Mouse (Mus musculus) left cerebral cortex, postnatal 4 days (tissue): Measurements from ENCODE around the gene Fahd1. TPM values are rescaled to one million over a fixed set of nuclear protein-coding genes. Genes with fewer than 3 reads are reported as not detected.

Source experiments
- DNase-seq: peaks from one replicate; pipeline ENCODE4 v3.0.0-alpha.2; 2022
- intact Hi-C: fragments of 180-260 bp; cut with DNase I; formaldehyde crosslinking; loops from one replicate; pipeline ENCODE4 v1.15.1; 2025
- total RNA-seq, 2 experiments: library from RNA; stranded (reverse); gene quantifications; 2 replicates each; pipeline ENCODE4 v1.2.3; 2021

The Fahd1 gene
- total RNA-seq, 2 experiments from 2014 or later, result 13.1 to 13.8 TPM

GRCm38 (mm10) chr17:24848600-24849031 is 1.5 kb downstream of the Fahd1 start:
- intact Hi-C loops, result no loop called here
- DNase-seq, result no peak

GRCm38 (mm10) chr17:24847386-24847785 is 2.8 kb downstream of the Fahd1 start:
- no peak for DNase-seq
- intact Hi-C loops, result no loop called here

DNA sequence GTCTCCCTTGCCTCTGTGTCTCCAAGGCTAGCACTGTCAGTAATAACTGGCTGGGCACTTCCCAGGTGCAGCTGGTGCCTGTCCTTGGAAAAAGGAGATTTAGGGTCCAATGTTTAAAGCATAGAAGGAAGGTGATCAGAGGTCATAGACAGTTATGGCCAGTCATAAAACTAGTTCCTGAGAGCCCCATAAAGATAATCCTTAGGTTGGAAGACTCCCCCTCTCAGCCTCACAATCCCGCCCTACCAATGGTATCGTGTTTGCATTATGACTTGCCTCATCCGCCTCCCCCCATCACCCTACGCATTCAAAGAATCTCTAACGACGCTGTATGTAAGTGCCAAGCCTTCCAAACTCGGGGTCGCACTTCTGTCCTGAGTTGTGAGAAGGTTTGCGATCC is 5.6 kb downstream of the Fahd1 start:
- intact Hi-C loops, result no loop called here
- no peak for DNase-seq

GRCm38 (mm10) chr17:24842631-24843030 is 7.5 kb downstream of the Fahd1 start:
- intact Hi-C loops, result no loop called here
- no peak for DNase-seq

DNA sequence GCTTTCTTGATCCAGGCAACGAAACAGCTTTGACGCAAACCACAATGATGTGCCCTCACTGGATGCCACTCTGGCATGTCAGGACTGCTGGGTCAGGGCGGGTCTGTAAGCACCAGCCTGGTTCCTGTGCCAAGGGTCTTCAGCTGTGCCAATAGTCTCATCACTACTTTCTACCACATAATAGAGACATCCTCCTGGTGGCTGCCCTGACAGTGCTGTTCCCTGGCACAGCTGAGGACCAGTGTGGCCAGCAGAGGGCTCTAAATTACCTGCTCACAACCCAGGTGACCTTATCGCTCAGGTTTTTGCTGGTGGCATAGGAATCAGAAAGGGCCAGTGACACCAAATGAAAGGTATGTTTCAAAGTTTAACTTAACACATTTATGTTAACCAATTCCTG is 9.0 kb downstream of the Fahd1 start:
- no peak for DNase-seq
- intact Hi-C loops, result no loop called here

- intact Hi-C loops, result no loop called here
- no peak for DNase-seq
These were observed 9.8 kb downstream of the Fahd1 start for GRCm38 (mm10) chr17:24840341-24840740.

DNA sequence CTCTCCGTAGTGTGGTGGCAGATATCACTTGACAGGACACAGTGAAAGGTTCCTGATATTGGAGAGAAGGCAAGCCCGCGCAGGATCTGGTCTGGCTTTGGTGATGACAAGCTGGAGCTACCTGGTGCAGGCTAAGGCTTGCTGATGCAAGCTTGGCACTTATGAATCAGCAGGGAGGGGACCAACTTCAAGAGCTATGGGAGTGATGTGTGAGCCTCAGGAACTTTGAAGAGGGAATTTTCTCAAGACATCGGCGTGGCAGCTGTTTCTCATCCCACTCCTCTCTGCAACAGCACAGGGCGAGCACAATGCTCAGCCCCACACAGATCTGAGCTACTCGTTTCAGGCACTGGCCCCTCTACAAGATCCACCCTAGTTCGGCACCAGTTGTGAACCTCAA is 10.3 kb downstream of the Fahd1 start, which contains the start of gene Hagh:
Gene Hagh (plus strand): TSS at position 302 of the 400 bp plus-strand sequence.
- intact Hi-C loops, result no loop called here
- no peak for DNase-seq

- DNase-seq, result no peak
- intact Hi-C loops, result loop anchor here (5.0 kb wide), 1 partner anchor 69 kb away; the partner anchor contains the start of gene Hs3st6
These were observed 28.5 kb downstream of the Fahd1 start for GRCm38 (mm10) chr17:24821351-24822280.

DNA sequence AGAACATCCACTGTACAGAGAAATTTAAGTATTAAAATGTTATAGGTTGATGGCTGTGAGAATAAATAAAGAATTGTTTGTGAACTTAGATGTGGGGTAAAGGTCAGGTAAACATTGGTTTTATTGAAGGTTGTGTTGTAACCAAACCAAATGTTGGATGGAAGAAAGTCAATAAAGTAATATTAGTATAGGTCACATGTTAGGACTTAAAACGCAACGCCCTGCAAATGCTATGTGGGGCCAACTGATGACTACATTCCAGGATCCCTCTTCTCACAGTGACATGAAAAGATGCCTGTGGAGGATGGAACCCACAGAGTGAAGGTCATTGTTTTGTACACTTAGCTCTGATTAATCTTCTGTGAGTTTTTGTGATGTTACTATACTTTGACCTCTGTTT is 30.7 kb downstream of the Fahd1 start:
- intact Hi-C loops, result no loop called here
- no peak for DNase-seq

GRCm38 (mm10) chr17:24818172-24818571 is 32.0 kb downstream of the Fahd1 start:
- intact Hi-C loops, result no loop called here
- DNase-seq, result no peak

- DNase-seq, result no peak
- intact Hi-C loops, result loop anchor here (2.0 kb wide), 1 partner anchor 37 kb away; no protein-coding TSS in a partner anchor
These were observed 32.7 kb downstream of the Fahd1 start for GRCm38 (mm10) chr17:24817503-24817902.

DNA sequence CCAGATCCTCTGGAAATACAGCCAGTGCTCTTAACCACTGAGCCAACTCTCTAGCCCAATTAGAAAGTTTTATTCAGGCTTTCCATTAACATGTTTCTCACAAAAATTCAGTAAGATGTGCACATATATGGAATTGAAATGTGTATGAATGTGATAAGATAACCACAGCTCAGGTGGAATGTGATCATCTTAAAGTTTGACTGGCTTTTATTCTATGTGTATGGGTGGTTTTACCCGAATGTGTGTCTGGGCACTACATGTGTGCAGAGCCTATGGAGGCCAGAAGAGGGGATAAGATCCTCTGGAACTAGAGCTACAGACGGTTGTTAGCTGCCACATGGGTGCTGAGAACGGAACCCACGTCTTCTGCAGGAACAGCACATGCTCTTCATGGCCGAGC is 34.9 kb downstream of the Fahd1 start:
- intact Hi-C loops, result no loop called here
- no peak for DNase-seq

GRCm38 (mm10) chr17:24812215-24812614 is 37.9 kb downstream of the Fahd1 start:
- no peak for DNase-seq
- intact Hi-C loops, result no loop called here

GRCm38 (mm10) chr17:24811211-24811610 is 39.0 kb downstream of the Fahd1 start:
- intact Hi-C loops, result no loop called here
- no peak for DNase-seq

- intact Hi-C loops, result no loop called here
These were observed 45.9 kb downstream of the Fahd1 start, which contains the start of gene Meiob for GRCm38 (mm10) chr17:24803952-24804951. Gene Meiob, plus strand, starts transcription at chr17:24804289.

GRCm38 (mm10) chr17:24800524-24800923 is 49.6 kb downstream of the Fahd1 start:
- intact Hi-C loops, result no loop called here
- DNase-seq, result no peak

More at GRCm38 (mm10) chr17:24803952-24804951, 45.9 kb downstream of the Fahd1 start, which contains the start of gene Meiob:
- peak; percentile 62 for DNase-seq

GRCm38 (mm10) chr17:24799476-24799875 is 50.7 kb downstream of the Fahd1 start:
- intact Hi-C loops, result no loop called here
- no peak for DNase-seq
